Mouse (Mus musculus): ENCODE data around the gene Wdr89. TPM values are rescaled to one million over a fixed set of nuclear protein-coding genes. Genes with fewer than 3 reads are reported as not detected.
"Not testable (repeated sequence)": the region's sequence is repeated elsewhere in the genome, so short reads cannot be mapped to it uniquely, and the experiment has no call there.

Wdr89 gene
- polyA plus RNA-seq (2015; fragmentation: Nextera tagmentation; extraction: Ambion mirVana): 16.0 and 17.0 TPM in 2 replicates

DNA sequence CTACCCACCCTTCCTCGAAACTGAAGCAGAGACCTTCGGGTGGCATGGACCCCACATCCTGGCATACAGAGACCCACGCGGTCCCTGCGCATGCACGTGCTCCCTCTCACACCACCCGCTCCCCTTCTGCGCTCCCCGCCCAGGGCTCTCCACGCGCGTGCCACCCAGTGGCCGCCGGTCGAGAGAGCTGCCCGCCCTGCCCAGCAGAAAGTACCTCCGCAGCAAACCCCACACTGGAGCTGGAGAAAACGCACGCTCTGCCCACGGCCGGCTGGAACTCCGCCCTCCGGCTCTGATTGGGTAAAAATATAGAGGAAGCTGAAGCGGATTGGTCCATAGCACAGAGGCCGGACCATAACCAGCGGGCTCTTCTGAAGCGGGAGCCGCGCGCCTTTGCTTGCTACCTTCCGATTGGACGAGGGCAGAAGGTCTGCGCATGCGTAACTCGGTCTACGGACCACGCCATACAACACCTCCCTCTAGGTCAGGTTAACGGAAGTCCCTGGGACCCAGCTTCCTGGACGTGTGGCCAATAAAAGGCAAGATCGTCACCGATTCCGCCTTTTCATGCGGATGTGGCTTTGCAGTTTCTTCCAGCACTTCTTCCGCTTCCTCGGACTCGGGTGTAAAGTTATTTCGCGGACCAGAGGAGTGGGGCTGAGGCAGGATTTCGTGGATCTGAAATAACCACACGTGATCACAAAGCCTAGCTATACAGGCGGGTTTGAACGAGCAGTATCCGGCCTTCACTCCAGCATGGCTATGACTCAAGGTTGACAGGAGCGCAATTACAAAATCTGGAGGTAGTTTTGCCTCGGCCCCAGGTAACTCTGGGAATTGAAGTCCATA is at the start of gene Wdr89:
TSS of gene Wdr89 (minus strand) at position 280 of the 849 bp plus-strand sequence.
- DNase-seq (ENCODE audit: low spot score): peak; percentile 100

DNA sequence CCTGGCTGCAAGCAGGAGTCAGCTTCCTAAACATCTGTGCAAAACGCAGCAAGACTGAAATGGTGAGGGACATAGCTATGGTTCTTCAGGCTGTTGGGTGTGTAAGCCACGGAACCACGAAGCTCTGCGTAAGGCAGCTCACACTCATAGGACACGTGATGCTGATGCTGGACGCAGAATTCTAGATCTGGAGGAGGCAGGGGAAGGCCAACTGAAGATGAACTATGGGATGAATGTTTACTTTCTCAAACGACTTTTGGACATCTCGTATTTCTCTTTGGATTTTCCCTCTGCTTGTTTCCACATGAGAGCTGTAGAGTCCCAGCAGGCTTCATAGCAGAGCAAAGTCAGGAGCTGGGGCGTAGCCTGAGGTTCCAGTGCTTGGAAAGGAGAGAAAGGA is 44.3 kb upstream of the Wdr89 start:
- no peak for DNase-seq (ENCODE audit: low spot score)

DNA sequence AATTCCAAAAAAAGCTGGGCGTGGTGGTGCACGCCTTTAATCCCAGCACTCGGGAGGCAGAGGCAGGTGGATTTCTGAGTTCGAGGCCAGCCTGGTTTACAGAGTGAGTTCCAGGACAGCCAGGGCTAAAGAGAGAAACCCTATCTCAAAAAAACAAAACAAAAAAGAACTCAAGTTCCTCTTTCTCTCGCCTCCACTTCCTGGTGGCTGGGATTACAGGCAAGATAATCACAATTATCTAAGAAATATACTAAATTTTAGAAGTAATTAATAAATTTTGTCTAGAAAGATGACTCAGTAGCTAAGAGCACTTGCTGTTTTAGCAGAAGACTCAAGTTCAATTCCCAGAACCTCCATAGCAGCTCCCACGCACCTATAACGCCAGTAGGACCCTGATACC is 43.6 kb upstream of the Wdr89 start:
- DNase-seq (ENCODE audit: low spot score): not testable (repeated sequence)

DNA sequence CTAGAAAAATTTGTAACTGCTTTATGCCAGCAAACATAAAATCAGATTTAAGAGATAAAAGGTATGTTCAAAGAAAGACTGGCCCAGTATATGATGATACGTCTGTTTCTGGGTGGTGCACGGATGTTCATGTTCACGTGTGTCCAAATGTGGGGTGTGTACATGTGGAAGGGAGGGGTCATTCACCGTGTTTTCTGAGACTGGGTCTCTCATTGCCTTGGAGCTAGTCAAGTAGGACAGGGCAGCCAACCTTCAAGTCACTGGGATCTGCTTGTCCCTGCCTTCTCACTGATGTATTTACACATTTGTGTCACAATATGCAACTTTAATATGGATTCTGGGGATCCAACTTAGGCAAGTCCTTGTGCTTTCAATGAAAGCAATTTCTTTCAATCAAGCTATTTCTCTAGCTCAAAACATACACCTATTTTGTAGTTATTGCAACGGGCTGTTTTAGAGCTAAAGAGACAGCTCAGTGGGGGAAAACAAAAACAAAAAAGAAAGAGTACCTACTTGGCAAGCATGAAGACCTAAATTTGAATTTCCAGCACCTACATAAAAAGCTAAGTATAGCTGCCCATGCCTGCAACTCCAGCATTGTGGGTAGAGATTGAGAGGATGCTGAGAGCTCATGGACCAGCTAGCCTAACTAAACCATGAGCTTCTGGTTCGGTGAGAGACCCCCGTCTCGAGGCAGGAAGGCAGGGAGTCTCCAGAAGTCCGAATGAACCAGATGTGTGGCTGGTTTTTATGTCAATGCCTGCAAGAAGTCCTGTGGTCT is 41.4 kb upstream of the Wdr89 start:
- DNase-seq (ENCODE audit: low spot score): no peak

DNA sequence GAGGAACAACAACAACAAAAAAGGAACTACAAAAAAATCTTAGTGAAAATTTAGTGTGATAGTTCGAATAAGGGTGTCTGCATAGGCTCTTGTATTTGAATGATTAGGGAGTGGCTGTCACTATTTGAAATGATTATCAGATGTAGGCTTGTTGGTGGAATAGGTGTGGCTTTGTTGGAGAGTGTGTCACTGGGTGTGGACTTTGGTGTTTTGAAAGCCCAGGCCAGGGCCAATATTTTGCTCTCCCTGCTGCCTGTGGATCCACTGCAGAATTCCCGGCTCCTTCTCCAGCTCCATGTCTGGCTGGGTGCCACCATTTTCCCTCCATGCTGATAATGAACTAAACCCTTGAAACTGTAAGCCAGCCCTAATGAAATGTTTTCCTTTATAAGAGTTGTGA is 40.2 kb upstream of the Wdr89 start:
- no peak for DNase-seq (ENCODE audit: low spot score)

DNA sequence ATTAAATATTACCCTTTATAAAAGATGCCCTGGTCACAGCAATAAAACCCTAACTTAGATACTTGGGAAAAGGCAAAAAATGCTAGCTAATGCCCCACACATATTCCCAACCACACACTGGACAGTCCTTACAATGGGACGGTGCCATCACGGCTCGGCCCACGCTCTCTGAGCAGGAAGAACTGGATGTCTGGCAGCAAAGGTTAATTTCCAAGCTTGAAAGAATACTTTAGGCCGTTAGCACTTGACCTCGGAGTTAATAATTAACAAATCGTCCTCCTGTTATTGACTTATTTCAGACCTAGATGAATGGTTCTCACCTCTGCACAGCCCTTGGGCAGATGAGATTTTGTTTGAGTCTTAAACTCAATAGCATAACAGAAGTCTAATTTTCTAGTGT is 37.3 kb upstream of the Wdr89 start:
- DNase-seq (ENCODE audit: low spot score): no peak

DNA sequence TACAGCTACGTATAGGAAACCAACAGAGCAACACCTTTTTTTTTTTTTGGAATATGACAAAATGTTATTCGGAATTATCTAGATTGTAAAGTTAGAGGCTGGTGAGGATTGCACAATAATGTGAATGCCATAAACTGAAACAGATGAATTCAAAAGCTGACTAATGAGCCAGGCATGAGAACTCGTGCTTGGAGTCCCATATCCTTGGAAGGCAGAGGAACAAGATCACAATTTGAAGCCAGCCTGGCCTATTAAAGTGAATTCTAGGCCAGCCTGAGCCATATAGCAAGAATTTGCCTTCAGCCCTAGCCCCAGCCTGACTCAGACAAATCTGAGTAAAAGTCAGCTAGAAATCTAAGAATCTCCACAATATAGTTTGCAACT is 33.4 kb upstream of the Wdr89 start:
- DNase-seq (ENCODE audit: low spot score): no peak

DNA sequence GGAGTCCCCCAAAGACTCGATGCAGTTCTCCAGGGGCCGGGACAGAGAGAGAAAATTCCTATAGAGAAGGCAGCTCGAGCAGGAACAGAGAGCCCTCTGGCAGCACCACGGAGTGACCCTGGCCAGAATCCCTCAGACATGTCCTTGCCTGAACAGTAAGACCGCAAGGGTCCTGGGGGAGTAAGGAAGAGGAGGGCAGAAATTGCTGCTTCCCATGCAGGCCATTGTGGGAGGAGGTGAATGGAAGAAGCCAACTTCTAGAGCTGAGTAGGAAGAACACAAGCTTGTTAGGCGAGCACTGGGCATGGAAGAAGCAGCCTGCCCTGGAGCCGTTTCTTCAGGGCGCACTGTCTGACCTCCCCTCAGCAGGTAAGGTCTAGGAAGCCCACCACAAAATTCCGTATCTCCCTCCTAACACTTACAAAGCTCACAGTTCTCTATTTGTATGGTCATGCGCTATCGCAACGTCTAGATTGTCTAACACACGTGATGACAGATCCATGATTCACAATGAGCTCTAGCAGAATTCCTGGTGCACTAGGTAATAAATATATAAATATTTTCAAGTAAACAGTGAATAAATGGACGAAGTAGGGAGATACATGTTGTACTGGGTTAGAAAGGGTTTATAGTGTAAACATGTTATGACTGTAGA is 32.9 kb upstream of the Wdr89 start:
- no peak for DNase-seq (ENCODE audit: low spot score)

DNA sequence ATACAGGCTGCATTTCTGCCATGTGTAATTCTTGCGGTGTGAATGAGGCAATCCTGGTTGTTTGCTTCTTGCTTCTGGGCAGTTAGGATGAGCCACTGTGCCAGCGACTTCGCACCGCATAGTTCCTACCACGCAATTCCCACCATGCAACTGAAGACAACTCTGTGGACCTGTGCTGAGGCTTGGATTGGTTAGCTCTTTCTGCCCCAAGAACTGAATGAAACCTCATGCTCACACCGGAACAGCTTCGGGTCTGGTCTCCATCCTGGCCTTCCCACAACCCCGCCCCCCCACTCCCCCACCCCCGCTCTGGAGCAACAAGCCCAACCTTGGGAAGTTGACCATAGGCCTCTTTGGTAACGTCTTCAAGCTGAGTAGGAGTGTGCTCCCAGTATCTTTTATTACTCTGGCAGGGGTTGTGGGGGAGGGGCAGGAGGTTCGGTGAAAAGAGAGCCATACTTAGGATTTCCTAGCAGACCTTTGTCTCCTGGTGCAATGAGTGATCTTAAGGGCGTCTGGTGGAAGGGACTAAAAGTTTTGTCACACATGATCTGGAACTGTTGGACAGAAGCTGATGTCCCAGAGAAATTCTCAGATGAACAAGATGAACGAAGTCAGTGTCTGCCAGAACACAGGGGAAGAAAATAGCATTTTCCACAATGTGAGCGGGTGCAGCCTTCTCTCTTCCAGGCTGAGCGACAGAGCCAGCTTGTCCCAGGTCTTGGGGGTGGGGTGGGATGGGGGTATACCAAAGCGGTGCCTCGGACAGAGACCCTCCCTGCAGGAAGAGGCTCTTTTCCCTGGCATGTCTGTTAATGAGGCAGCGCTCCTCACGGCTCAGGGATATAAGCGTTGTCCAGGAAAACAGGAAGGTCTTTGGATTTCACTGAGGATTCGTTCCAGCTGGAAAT is 32.1 kb upstream of the Wdr89 start:
- DNase-seq (ENCODE audit: low spot score): no peak

DNA sequence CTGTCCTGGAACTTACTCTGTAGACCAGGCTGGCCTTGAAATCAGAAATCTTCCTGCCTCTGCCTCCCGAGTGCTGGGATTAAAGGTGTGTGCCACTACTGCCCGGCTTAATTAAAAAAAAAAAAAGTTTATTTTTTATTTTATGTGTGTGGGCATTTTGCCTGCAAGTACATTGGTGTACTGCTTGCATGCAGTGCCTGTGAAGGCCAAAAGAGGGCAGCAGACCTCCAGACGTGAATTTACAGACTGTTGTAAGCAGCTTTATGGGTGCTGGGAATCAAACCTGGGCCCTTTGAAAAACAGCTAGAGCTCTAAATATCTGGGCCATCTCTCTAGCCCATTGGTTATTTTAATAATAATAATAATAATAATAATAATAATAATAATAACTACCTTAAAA is 29.4 kb upstream of the Wdr89 start:
- DNase-seq (ENCODE audit: low spot score): no peak

DNA sequence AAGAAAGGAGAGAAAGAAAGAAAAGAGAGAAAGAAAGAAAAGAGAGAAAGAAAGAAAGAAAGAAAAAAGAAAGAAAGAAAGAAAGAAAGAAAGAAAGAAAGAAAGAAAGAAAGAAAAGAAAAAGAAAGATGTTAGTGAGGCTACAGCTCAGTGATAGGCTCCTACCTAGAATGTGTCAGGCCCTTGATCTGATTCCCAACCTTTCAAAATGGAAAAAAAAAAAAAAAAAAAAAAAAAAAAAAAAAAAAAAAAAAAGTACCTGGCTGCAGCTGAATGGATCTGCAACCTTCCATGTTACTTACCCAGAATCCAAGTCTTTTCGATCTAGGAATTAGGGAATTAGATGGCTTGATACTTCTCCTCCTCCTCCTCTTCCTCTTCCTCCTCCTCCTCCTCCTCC is 26.5 kb upstream of the Wdr89 start:
- not testable (repeated sequence) for DNase-seq (ENCODE audit: low spot score)

DNA sequence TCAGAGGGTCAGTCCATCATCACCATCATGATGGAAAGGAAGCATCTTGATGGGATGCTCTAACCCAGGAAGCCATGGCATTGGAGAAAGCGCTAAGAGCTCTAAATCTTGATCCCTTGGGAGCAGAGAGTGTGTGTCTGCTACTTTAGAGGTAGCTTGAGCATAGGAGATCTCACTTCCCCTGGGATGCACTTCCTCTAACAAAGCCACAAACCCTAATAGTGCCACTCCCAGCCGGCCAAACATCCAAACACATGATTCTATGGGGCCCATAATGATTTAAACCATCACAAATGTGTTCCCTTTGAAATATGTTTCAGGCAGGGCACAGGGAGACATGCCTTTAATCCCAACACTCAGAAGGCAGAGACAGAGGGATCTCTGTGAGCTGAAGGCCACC is 19.7 kb upstream of the Wdr89 start:
- DNase-seq (ENCODE audit: low spot score): no peak

DNA sequence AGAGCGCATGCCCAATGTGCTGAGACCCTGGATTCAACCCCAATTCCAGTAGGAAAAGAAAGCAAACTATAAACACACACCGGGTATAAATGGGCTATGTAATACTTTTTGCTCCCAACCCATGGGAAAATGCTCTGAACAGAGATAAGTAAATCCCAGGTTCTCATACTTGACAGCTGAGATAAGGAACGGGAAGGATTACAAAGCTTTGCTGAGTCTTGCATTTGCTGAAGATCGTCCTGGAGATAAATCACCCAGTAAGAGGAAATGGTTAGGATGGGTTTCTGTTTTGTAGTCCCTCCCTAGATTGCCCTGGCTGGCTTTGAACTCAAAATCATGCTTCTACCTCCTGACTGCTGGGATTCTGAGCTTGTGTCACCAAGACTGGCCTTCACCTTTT is 18.0 kb upstream of the Wdr89 start:
- no peak for DNase-seq (ENCODE audit: low spot score)

DNA sequence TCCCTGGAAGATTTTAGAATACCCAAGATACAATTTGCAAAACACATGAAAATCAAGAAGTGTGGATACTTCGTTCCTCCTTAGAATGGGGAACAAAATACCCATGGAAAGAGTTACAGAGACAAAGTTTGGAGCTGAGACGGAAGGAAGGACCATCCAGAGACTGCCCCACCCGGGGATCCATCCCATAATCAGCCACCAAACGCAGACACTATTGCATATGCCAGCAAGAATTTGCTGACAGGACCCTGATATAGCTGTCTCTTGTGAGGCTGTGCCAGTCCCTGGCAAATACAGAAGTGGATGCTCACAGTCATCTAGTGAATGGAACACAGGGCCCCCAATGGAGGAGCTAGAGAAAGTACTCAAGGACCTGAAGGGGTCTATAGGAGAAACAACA is 14.7 kb upstream of the Wdr89 start:
- DNase-seq (ENCODE audit: low spot score): not testable (repeated sequence)

DNA sequence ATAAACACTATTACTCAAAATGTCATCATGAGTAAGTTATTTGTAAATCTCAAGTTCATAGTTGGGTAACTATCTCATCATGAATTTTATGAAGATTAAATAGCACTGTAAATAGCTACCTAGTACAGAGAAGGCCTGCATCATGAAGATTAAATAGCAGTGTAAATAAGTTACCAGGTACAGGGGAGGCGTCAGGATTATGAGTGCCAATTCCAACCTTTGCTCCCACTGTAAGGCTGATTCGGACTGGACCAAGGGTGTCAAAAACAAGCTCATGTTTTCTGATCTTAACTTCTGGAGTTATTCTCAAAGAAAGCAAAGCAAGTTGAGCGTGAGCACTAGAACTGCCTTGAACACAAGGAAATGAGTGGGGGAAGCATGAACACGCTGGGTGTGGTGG is 14.3 kb upstream of the Wdr89 start:
- no peak for DNase-seq (ENCODE audit: low spot score)

DNA sequence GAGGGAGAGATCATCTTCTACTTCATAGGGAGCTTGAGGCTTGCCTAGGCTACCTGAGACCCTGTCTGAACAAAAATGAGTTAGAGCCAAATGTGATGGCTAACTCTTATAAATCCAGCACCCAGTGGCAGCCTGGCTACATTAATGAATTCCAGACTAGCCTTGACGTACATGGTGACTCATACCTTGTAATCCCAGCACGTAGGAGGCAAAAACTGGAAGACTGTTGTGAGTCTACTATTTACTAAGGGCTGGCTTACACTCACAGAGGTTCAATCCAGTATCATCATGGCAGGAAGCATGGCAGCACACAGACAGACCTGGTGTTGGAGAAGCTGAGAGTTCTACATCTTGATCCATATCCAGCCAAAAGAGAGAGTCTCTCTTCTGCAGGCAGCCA is 13.5 kb upstream of the Wdr89 start:
- DNase-seq (ENCODE audit: low spot score): no peak

DNA sequence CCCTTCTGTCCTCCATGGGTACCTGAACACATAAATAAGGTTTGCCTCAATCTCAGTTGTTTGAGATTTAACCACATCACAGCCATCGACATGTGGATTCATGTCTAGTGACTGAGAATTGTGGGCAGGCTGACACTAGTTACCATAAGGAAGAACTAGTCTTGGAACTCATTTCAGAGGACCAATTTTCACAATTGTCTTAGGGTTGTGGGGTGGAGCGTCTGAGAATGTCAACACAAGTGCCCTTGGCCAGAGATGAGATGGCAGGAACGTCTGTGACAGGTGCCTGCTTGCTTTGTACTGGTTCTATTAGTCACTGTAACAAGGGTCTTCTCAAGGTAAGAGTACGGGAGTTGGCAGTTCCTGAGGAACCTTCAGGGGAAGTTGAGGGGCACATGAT is 11.8 kb upstream of the Wdr89 start:
- DNase-seq (ENCODE audit: low spot score): no peak

DNA sequence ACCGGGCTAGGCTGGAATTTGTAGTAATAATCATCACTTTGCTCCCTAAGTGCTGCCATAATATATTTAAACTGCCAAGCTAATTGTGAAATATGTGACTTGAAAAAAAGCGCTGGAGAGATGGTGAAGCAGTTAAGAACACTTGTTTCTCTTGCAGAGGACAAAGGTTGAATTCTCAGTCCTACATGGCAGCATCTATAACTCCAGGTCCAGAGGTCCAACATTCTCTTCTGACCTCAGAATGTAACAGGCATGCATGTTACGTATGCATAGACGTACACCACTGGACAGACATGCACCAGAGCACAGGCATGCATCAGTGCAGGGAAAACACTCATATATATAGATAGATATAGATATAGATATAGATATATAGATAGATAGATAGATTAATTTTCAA is 9.1 kb upstream of the Wdr89 start:
- DNase-seq (ENCODE audit: low spot score): no peak

DNA sequence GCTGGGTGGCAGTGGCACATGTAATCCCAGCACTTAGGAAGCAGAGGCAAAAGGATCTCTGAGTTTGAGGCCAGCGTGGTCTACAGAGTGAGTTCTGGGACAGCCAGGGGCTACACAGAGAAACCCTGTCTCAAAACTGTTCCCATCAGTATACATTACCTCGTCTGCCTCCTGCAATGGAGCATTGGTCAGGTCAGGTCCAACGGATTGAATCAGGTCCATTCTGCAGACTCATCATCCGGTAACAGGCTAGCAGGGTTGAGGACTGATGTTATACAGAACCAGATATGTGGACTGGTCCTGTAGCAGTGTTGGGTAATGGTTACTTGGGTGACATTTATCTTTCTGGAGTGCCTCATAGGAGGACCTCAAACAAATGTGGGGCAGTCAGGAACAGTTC is 3.3 kb upstream of the Wdr89 start:
- DNase-seq (ENCODE audit: low spot score): no peak

DNA sequence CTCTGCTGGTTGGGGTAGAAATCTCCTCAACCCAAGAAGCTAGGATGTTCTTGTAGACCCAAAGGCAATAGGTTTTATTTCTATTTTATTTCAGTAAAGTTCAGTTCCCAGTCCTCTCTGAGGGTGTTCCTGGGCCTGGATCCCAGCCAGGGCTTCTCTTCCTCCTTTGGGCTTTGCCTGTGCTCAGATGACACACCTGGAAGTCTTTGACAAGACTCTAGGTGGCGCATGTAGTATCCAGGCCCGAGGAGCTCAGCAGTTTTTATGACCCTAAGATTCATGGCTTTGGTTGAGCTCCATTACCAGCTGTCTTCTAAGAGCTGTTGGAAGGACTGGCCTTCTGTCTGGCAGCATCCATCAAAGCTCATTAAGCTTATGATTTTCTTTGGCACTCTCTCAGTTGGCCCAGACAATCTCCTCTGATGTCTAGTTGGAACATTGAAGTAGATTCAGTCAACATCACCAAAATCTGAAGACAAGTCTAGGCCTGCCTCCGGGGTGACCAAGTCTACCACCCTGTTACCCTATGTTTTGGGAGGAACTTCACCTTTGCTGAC is 2.5 kb upstream of the Wdr89 start:
- DNase-seq (ENCODE audit: low spot score): no peak

DNA sequence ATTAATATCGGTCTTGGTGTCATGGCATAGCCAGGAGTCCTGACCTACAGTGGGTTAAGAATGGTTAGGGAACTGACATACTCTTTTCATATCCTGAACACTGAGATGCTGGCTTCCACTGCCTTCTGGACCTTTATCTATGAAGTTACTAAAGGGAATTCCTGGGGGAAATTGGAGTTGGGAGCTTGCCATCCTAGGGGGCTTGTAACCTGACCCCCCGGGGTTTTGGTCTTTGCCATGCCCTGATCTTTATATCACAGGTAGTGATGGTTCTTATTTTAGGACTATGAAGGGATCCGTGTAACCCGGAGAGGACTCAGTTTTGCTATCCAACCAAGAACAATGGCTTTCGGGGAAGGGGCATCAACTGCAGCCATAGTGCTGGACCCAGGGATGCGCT is 1.3 kb upstream of the Wdr89 start:
- no peak for DNase-seq (ENCODE audit: low spot score)

Measured in thymus, postnatal 0 days (tissue).